Mouse (Mus musculus) heart, postnatal 0 days (tissue): ENCODE measurements around the gene Slc26a10. TPM values are rescaled to one million over a fixed set of nuclear protein-coding genes. Genes with fewer than 3 reads are reported as not detected.

ENCODE experiments used
- ATAC-seq: fragments of 200-750 bp; cut with Nextera tagmentation; 2 replicates; pipeline ENCODE4 v1.8.0; 2017; ENCODE audit warnings: low read depth, moderate number of reproducible peaks, moderate library complexity; ENCODE audit not compliant: insufficient read depth
- DNase-seq: peaks from one replicate; pipeline ENCODE4 v3.0.0-alpha.2; 2016; ENCODE audit warnings: low spot score
- H3K27ac ChIP-seq: fragments of 300-500 bp; sonication (generic); 2 replicates; pipeline ENCODE4 v1.5.1; 2014; ENCODE audit warnings: low read depth, mild to moderate bottlenecking
- H3K27me3 ChIP-seq: fragments of 300-500 bp; sonication (generic); 2 replicates; pipeline ENCODE4 v1.6.1; 2014; ENCODE audit warnings: low read length, mixed read lengths; ENCODE audit not compliant: control insufficient read depth, insufficient read depth
- H3K36me3 ChIP-seq: fragments of 300-500 bp; sonication (generic); replicated peaks from 2 replicates; pipeline ENCODE4 v1.6.1; 2014; ENCODE audit warnings: low read length, mixed read lengths; ENCODE audit not compliant: control insufficient read depth, insufficient read depth
- H3K4me1 ChIP-seq: fragments of 300-500 bp; sonication (generic); 2 replicates; pipeline ENCODE4 v1.6.1; 2014; ENCODE audit warnings: antibody characterized with exemption; ENCODE audit not compliant: control insufficient read depth, insufficient read depth
- H3K4me2 ChIP-seq: fragments of 300-500 bp; sonication (generic); 2 replicates; pipeline ENCODE4 v1.6.1; 2014; ENCODE audit warnings: low read depth, mild to moderate bottlenecking, low read length, moderate library complexity
- H3K4me3 ChIP-seq: fragments of 300-500 bp; sonication (generic); 2 replicates; pipeline ENCODE4 v1.5.1; 2014; ENCODE audit warnings: low read depth, low read length
- H3K9ac ChIP-seq: fragments of 300-500 bp; sonication (generic); replicated peaks from 2 replicates; pipeline ENCODE4 v1.6.1; 2014; ENCODE audit warnings: low read depth, low read length, mixed read lengths
- H3K9me3 ChIP-seq: fragments of 300-500 bp; sonication (generic); replicated peaks from 2 replicates; pipeline ENCODE4 v1.6.1; 2016; ENCODE audit warnings: low read length; ENCODE audit not compliant: control insufficient read depth
- CTCF ChIP-seq: IDR thresholded peaks from 2 replicates; pipeline ENCODE4 v1.5.1; 2016; ENCODE audit warnings: antibody characterized with exemption, control low read depth, low read depth
- EP300 ChIP-seq: IDR thresholded peaks from 2 replicates; pipeline ENCODE4 v1.6.1; 2016; ENCODE audit warnings: antibody characterized with exemption, low read depth
- WGBS: fragments of 180-500 bp; shearing (Covaris S2); extraction: QIAGEN DNeasy Blood & Tissue Kit; methylation state at CpG from one replicate; pipeline ENCODE4 v1.1.7; 2014; 5-methylcytosine and 5-hydroxymethylcytosine counted together
- polyA plus RNA-seq: library from polyadenylated mRNA; unstranded; fragments of >200 nt; fragmentation: Nextera tagmentation; extraction: Ambion mirVana; gene quantifications from 2 replicates; pipeline ENCODE4 v1.2.1, GENCODE M21; 2015
- total RNA-seq: library from RNA; depleted of rRNA; stranded (reverse); fragments of >200 nt; gene quantifications from 2 replicates; pipeline ENCODE4 v1.2.3, GENCODE M21; 2014; ENCODE audit warnings: low replicate concordance

Gene Slc26a10
- total and polyA plus RNA-seq, 2 experiments from 2014 or later = 23.3 to 61.2 TPM

DNA sequence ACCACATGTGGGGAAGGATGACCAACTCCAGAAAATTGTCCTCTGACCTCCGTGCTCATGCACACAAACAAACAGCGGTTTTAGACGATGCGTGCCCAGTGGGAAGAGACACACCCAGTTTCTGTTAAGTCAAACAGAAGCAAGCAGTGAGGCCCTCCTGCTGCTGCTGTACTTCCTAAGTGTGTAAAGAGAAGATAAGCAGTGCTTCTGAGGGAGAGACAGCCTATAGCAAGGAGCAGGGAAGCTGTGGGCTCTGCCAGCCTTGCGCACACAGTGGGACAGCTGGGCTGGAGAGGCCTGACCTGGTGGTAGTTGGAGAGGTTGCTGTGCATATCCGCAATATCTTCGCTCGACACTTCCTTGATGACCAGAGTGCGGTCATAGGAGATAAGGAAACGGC is 24.9 kb upstream of the Slc26a10 start:
- H3K36me3 ChIP-seq = peaks cover 62% of the 10 kb centered on the region
- DNase-seq = no peak
- H3K4me1 ChIP-seq = peaks cover 9% of the 10 kb centered on the region; the same call in 1 of the 2 replicates
- no peak overlapping the region for H3K4me3 ChIP-seq
- H3K9ac ChIP-seq = no peak overlapping the region
- no peak overlapping the region for H3K27ac ChIP-seq
- WGBS = 73% methylated on average over 10 of the region's 10 CpGs
- no peak for ATAC-seq
- H3K27me3 ChIP-seq = no peaks in the 10 kb centered on the region
- no peak for TF ChIP-seq EP300
- TF ChIP-seq CTCF = no peak
- H3K9me3 ChIP-seq = no peaks in the 10 kb centered on the region
- H3K4me2 ChIP-seq = no peak overlapping the region

DNA sequence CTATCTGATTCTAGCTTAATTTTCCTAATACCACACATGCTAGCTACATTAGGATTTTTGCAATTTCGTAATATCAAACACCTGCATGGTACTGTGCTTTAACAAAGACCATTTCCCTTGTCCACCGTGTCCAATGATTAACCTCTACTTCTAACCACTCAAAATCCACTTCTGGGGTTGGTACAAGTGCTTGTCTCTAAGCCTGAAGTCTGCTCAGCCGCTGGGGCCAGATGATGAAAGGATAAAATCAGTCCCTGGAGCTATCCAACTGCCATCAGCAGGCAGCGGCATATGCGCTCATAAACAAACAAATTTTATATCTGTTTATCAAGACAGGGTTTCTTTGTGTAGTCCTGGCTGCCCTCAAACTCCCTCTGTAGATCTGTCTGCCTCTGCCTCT is 24.1 kb upstream of the Slc26a10 start:
- no peaks in the 10 kb centered on the region for H3K9me3 ChIP-seq
- TF ChIP-seq CTCF (no peak), EP300 (no peak)
- H3K4me2 ChIP-seq = no peak overlapping the region
- H3K4me3 ChIP-seq = no peak overlapping the region
- no peak overlapping the region for H3K9ac ChIP-seq
- DNase-seq = no peak
- no peak overlapping the region for H3K27ac ChIP-seq
- H3K36me3 ChIP-seq = peaks cover 65% of the 10 kb centered on the region
- WGBS = 85% methylated on average over 5 of the region's 5 CpGs
- H3K4me1 ChIP-seq = peaks cover 8% of the 10 kb centered on the region; the same call in 1 of the 2 replicates
- ATAC-seq = no peak
- no peaks in the 10 kb centered on the region for H3K27me3 ChIP-seq

GRCm38 (mm10) chr10:127203106-127203505 is 22.7 kb upstream of the Slc26a10 start:
- no peak overlapping the region for H3K4me3 ChIP-seq
- H3K9me3 ChIP-seq = no peaks in the 10 kb centered on the region
- DNase-seq = no peak
- H3K9ac ChIP-seq = no peak overlapping the region
- H3K27ac ChIP-seq = no peak overlapping the region
- TF ChIP-seq EP300 (no peak), CTCF (no peak)
- no peaks in the 10 kb centered on the region for H3K4me1 ChIP-seq
- H3K27me3 ChIP-seq = no peaks in the 10 kb centered on the region
- no peak overlapping the region for H3K4me2 ChIP-seq
- no peak for ATAC-seq
- peaks cover 75% of the 10 kb centered on the region for H3K36me3 ChIP-seq
- 82% methylated on average over 3 of the region's 3 CpGs for WGBS

- ATAC-seq = no peak
- Histone ChIP-seq H3K9me3 (no peaks in the 10 kb centered on the region), H3K4me1 (peaks cover 8% of the 10 kb centered on the region; the same call in 1 of the 2 replicates), H3K36me3 (peaks cover 57% of the 10 kb centered on the region), H3K27me3 (no peaks in the 10 kb centered on the region), H3K4me3 (no peak overlapping the region), H3K27ac (no peak overlapping the region), H3K9ac (no peak overlapping the region), H3K4me2 (no peak overlapping the region)
- no peak for DNase-seq
- 79% methylated on average over 8 of the region's 8 CpGs for WGBS
- TF ChIP-seq EP300 (no peak), CTCF (0 out of 2 replicates have a peak, but pooled peaks have one; percentile 9)
Measured at GRCm38 (mm10) chr10:127200279-127200678, 19.8 kb upstream of the Slc26a10 start.

- DNase-seq (no peak), ATAC-seq (no peak)
- Histone ChIP-seq H3K9me3 (no peaks in the 10 kb centered on the region), H3K9ac (no peak overlapping the region), H3K36me3 (peaks cover 49% of the 10 kb centered on the region), H3K4me3 (no peak overlapping the region), H3K4me1 (peaks cover 14% of the 10 kb centered on the region), H3K4me2 (no peak overlapping the region), H3K27ac (no peak overlapping the region), H3K27me3 (no peaks in the 10 kb centered on the region)
- TF ChIP-seq CTCF = no peak
- TF ChIP-seq EP300 = no peak
- 87% methylated on average over 11 of the region's 11 CpGs for WGBS
Measured at GRCm38 (mm10) chr10:127199474-127199873, 19.0 kb upstream of the Slc26a10 start.

DNA sequence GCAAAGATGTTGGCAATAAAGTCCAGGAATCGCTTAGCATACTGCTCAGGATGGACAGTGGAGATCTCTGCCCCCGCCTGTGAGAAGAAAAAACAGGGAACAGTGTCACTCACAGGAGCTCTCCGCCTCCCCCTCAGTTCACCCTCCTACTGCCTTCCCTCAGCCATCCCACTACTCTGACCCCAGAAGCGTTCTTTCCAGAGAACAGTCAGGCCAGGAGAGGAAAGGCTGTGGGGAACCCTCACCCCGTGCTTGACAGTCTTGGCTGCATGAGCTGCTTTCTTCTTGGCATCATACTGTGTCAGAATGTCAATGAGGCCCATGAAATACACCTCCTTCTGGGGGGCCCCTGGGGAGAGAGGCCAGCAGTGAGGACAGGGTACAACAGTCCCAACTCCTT is 18.6 kb upstream of the Slc26a10 start:
- H3K9ac ChIP-seq = no peak overlapping the region
- DNase-seq (no peak), ATAC-seq (no peak)
- H3K9me3 ChIP-seq = no peaks in the 10 kb centered on the region
- H3K4me2 ChIP-seq = no peak overlapping the region
- H3K4me3 ChIP-seq = no peak overlapping the region
- H3K27ac ChIP-seq = no peak overlapping the region
- peaks cover 14% of the 10 kb centered on the region for H3K4me1 ChIP-seq
- 71% methylated on average over 5 of the region's 5 CpGs for WGBS
- peaks cover 48% of the 10 kb centered on the region for H3K36me3 ChIP-seq
- H3K27me3 ChIP-seq = no peaks in the 10 kb centered on the region
- TF ChIP-seq CTCF (no peak), EP300 (no peak)
